Mouse (Mus musculus) kidney, adult 11 months (tissue): Measurements from ENCODE around the gene Meis2.

Source experiments
- DNase-seq: peaks from one replicate; pipeline ENCODE4 v3.0.0; 2022

The Meis2 gene

GRCm38 (mm10) chr2:116067711-116068110 is 2.1 kb upstream of the Meis2 start:
- DNase-seq, result no peak

GRCm38 (mm10) chr2:116067065-116067497 is 1.4 kb upstream of the Meis2 start:
- DNase-seq, result peak; percentile 84

- DNase-seq, result no peak
Observed at GRCm38 (mm10) chr2:116066057-116066941, 660 bp upstream of the Meis2 start.

- no peak for DNase-seq
Observed at GRCm38 (mm10) chr2:116065057-116065456, 582 bp downstream of the Meis2 start.

- DNase-seq, result no peak
Observed at GRCm38 (mm10) chr2:116064521-116064920, 1.1 kb downstream of the Meis2 start.

- DNase-seq, result no peak
Observed at GRCm38 (mm10) chr2:116063819-116064293, 1.8 kb downstream of the Meis2 start.

GRCm38 (mm10) chr2:116062761-116063441 is 2.7 kb downstream of the Meis2 start:
- DNase-seq, result no peak

GRCm38 (mm10) chr2:116062251-116062651 is 3.4 kb downstream of the Meis2 start:
- DNase-seq, result no peak

GRCm38 (mm10) chr2:116061401-116062021 is 4.1 kb downstream of the Meis2 start:
- DNase-seq, result no peak

GRCm38 (mm10) chr2:116060701-116061400 is 4.8 kb downstream of the Meis2 start:
- DNase-seq, result no peak

GRCm38 (mm10) chr2:116060210-116060609 is 5.4 kb downstream of the Meis2 start:
- DNase-seq, result no peak

GRCm38 (mm10) chr2:116059661-116060060 is 6.0 kb downstream of the Meis2 start:
- DNase-seq, result no peak

- DNase-seq, result no peak
Observed at GRCm38 (mm10) chr2:116059066-116059465, 6.6 kb downstream of the Meis2 start.

GRCm38 (mm10) chr2:116058511-116058910 is 7.1 kb downstream of the Meis2 start:
- no peak for DNase-seq

- no peak for DNase-seq
Observed at GRCm38 (mm10) chr2:116056826-116057225, 8.8 kb downstream of the Meis2 start.

- no peak for DNase-seq
Observed at GRCm38 (mm10) chr2:116055686-116056620, 9.7 kb downstream of the Meis2 start.

- no peak for DNase-seq
Observed at GRCm38 (mm10) chr2:116053931-116054330, 11.7 kb downstream of the Meis2 start.

GRCm38 (mm10) chr2:116052688-116053421 is 12.8 kb downstream of the Meis2 start:
- DNase-seq, result no peak

GRCm38 (mm10) chr2:116051906-116052614 is 13.6 kb downstream of the Meis2 start:
- no peak for DNase-seq

GRCm38 (mm10) chr2:116049710-116050109 is 15.9 kb downstream of the Meis2 start:
- peak; percentile 37 for DNase-seq
